Mouse (Mus musculus): ENCODE measurements at regions not wholly inside any gene's neighbourhood (a gene's known extent, or its start where the extent isn't known, plus 50 kb on each side); places are given as distances from the start of the nearest gene placed in this dataset.

GRCm38 (mm10) chr9:31794911-31795310 lies 118.4 kb downstream of the Barx2 start:
- H3K79me2 ChIP-seq (ENCODE audit: control insufficient read depth, insufficient read depth, low read length, poor library complexity): no peaks in the 10 kb centered on the region
- H3K27ac ChIP-seq (ENCODE audit: control insufficient read depth, low read depth, low read length): no peak overlapping the region
- H3K4me1 ChIP-seq (ENCODE audit: control insufficient read depth in 1 of 2, insufficient read depth in 2 of 2, low read length in 2 of 2): no peaks in the 10 kb centered on the region
- H3K9ac ChIP-seq (ENCODE audit: control insufficient read depth, low read depth, low read length, poor library complexity, severe bottlenecking): no peak overlapping the region
- no peaks in the 10 kb centered on the region for H3K9me3 ChIP-seq (replicated peaks; ENCODE audit: insufficient read depth, low read length)
- TF ChIP-seq CHD2 (IDR thresholded peaks at IDR 0.05; ENCODE audit: low read length): no peak
- TF ChIP-seq TAL1 (IDR thresholded peaks at IDR 0.05; ENCODE audit: low read length): no peak
- no peak for TF ChIP-seq CTCF (IDR thresholded peaks at IDR 0.05 in 2 of 3, conservative IDR thresholded peaks at IDR 0.05 in 1 of 3; ENCODE audit: control insufficient read depth in 1 of 3, insufficient read depth in 1 of 3, low read depth in 2 of 3, low read length in 3 of 3, poor library complexity in 1 of 3, severe bottlenecking in 1 of 3)
- no peak for TF ChIP-seq MAX (IDR thresholded peaks at IDR 0.05; ENCODE audit: low read length)
- no peak for TF ChIP-seq POLR2A (IDR thresholded peaks at IDR 0.05; ENCODE audit: control insufficient read depth in 1 of 2, insufficient read depth in 1 of 2, low read depth in 1 of 2, low read length in 2 of 2, poor library complexity in 1 of 2)
- H3K4me3 ChIP-seq (ENCODE audit: control insufficient read depth in 1 of 2, insufficient read depth in 1 of 2, low read depth in 2 of 2, low read length in 2 of 2): no peak overlapping the region
- H3K36me3 ChIP-seq (ENCODE audit: control insufficient read depth in 1 of 2, insufficient read depth in 2 of 2, low read length in 2 of 2): no peaks in the 10 kb centered on the region
- no peaks in the 10 kb centered on the region for H3K27me3 ChIP-seq (ENCODE audit: control insufficient read depth in 1 of 2, insufficient read depth in 2 of 2, low read length in 2 of 2)
- DNase-seq (ENCODE audit: low read depth, low spot score): no peak

GRCm38 (mm10) chr9:31775956-31776355 lies 137.3 kb downstream of the Barx2 start:
- no peak for DNase-seq (ENCODE audit: low read depth, low spot score)

GRCm38 (mm10) chr9:31765401-31765800 lies 147.9 kb downstream of the Barx2 start:
- DNase-seq (ENCODE audit: low read depth, low spot score): no peak
- no peak overlapping the region for H3K9ac ChIP-seq (ENCODE audit: control insufficient read depth, low read depth, low read length, poor library complexity, severe bottlenecking)
- TF ChIP-seq ETS1 (IDR thresholded peaks at IDR 0.05; ENCODE audit: low read depth, low read length) (no peak), E2F4 (IDR thresholded peaks at IDR 0.05; ENCODE audit: borderline replicate concordance, low read depth, low read length) (no peak), POLR2AphosphoS5 (IDR thresholded peaks at IDR 0.05; ENCODE audit: borderline replicate concordance, low read depth, low read length) (no peak), ZC3H11A (IDR thresholded peaks at IDR 0.05; ENCODE audit: low read depth, low read length) (no peak), GATA1 (IDR thresholded peaks at IDR 0.05; ENCODE audit: low read depth, low read length) (no peak), SIN3A (IDR thresholded peaks at IDR 0.05; ENCODE audit: low read length) (no peak), KAT2A (conservative IDR thresholded peaks at IDR 0.05; ENCODE audit: low read depth, low read length) (no peak), POLR2A (IDR thresholded peaks at IDR 0.05; ENCODE audit: control insufficient read depth in 1 of 2, insufficient read depth in 1 of 2, low read depth in 1 of 2, low read length in 2 of 2, poor library complexity in 1 of 2) (no peak), TCF12 (IDR thresholded peaks at IDR 0.05; ENCODE audit: low read depth, low read length) (no peak), NRF1 (IDR thresholded peaks at IDR 0.05; ENCODE audit: insufficient read depth, low read depth, low read length, poor library complexity, severe bottlenecking) (no peak), HCFC1 (IDR thresholded peaks at IDR 0.05; ENCODE audit: low read depth, low read length) (no peak), CTCF (IDR thresholded peaks at IDR 0.05 in 2 of 3, conservative IDR thresholded peaks at IDR 0.05 in 1 of 3; ENCODE audit: control insufficient read depth in 1 of 3, insufficient read depth in 1 of 3, low read depth in 2 of 3, low read length in 3 of 3, poor library complexity in 1 of 3, severe bottlenecking in 1 of 3) (no peak), JUND (IDR thresholded peaks at IDR 0.05; ENCODE audit: low read depth, low read length) (no peak), ZMIZ1 (IDR thresholded peaks at IDR 0.05; ENCODE audit: low read depth, low read length) (no peak), POLR2AphosphoS2 (IDR thresholded peaks at IDR 0.05; ENCODE audit: low read length) (no peak), MYB (IDR thresholded peaks at IDR 0.05; ENCODE audit: low read depth, low read length) (no peak), USF2 (IDR thresholded peaks at IDR 0.05; ENCODE audit: borderline replicate concordance in 1 of 2, insufficient read depth in 1 of 2, low read depth in 1 of 2, low read length in 2 of 2) (no peak)

More at GRCm38 (mm10) chr9:31775956-31776355, 137.3 kb downstream of the Barx2 start:
- Histone ChIP-seq H3K79me2 (ENCODE audit: control insufficient read depth, insufficient read depth, low read length, poor library complexity) (no peaks in the 10 kb centered on the region), H3K9me3 (replicated peaks; ENCODE audit: insufficient read depth, low read length) (no peaks in the 10 kb centered on the region), H3K4me3 (ENCODE audit: control insufficient read depth in 1 of 2, insufficient read depth in 1 of 2, low read depth in 2 of 2, low read length in 2 of 2) (no peak overlapping the region), H3K27me3 (ENCODE audit: control insufficient read depth in 1 of 2, insufficient read depth in 2 of 2, low read length in 2 of 2) (no peaks in the 10 kb centered on the region), H3K27ac (ENCODE audit: control insufficient read depth, low read depth, low read length) (no peak overlapping the region), H3K4me1 (ENCODE audit: control insufficient read depth in 1 of 2, insufficient read depth in 2 of 2, low read length in 2 of 2) (no peaks in the 10 kb centered on the region), H3K9ac (ENCODE audit: control insufficient read depth, low read depth, low read length, poor library complexity, severe bottlenecking) (no peak overlapping the region), H3K36me3 (ENCODE audit: control insufficient read depth in 1 of 2, insufficient read depth in 2 of 2, low read length in 2 of 2) (no peaks in the 10 kb centered on the region)
- no peak for TF ChIP-seq UBTF (IDR thresholded peaks at IDR 0.05; ENCODE audit: borderline replicate concordance, insufficient read depth, low read depth, low read length)
- TF ChIP-seq TCF12 (IDR thresholded peaks at IDR 0.05; ENCODE audit: low read depth, low read length): no peak
- TF ChIP-seq MXI1 (IDR thresholded peaks at IDR 0.05; ENCODE audit: low read depth, low read length): no peak
- no peak for TF ChIP-seq MYB (IDR thresholded peaks at IDR 0.05; ENCODE audit: low read depth, low read length)
- no peak for TF ChIP-seq MYC (IDR thresholded peaks at IDR 0.05; ENCODE audit: low read depth, low read length)
- no peak for TF ChIP-seq ETS1 (IDR thresholded peaks at IDR 0.05; ENCODE audit: low read depth, low read length)
- TF ChIP-seq NELFE (IDR thresholded peaks at IDR 0.05; ENCODE audit: low read depth, low read length): no peak
- no peak for TF ChIP-seq USF1 (IDR thresholded peaks at IDR 0.05; ENCODE audit: low read depth, low read length)
- TF ChIP-seq ZNF384 (IDR thresholded peaks at IDR 0.05; ENCODE audit: low read depth, low read length): no peak
- no peak for TF ChIP-seq TBP (IDR thresholded peaks at IDR 0.05; ENCODE audit: low read depth, low read length)
- no peak for TF ChIP-seq RCOR1 (IDR thresholded peaks at IDR 0.05; ENCODE audit: low read depth, low read length)
- no peak for TF ChIP-seq TAL1 (IDR thresholded peaks at IDR 0.05; ENCODE audit: low read length)
- TF ChIP-seq BHLHE40 (IDR thresholded peaks at IDR 0.05; ENCODE audit: borderline replicate concordance, low read depth, low read length): no peak
- TF ChIP-seq POLR2A (IDR thresholded peaks at IDR 0.05; ENCODE audit: control insufficient read depth in 1 of 2, insufficient read depth in 1 of 2, low read depth in 1 of 2, low read length in 2 of 2, poor library complexity in 1 of 2): no peak
- TF ChIP-seq MAX (IDR thresholded peaks at IDR 0.05; ENCODE audit: low read length): no peak
- TF ChIP-seq KAT2A (conservative IDR thresholded peaks at IDR 0.05; ENCODE audit: low read depth, low read length): no peak

More at GRCm38 (mm10) chr9:31765401-31765800, 147.9 kb downstream of the Barx2 start:
- no peaks in the 10 kb centered on the region for H3K36me3 ChIP-seq (ENCODE audit: control insufficient read depth in 1 of 2, insufficient read depth in 2 of 2, low read length in 2 of 2)
- H3K27me3 ChIP-seq (ENCODE audit: control insufficient read depth in 1 of 2, insufficient read depth in 2 of 2, low read length in 2 of 2): no peaks in the 10 kb centered on the region
- H3K27ac ChIP-seq (ENCODE audit: control insufficient read depth, low read depth, low read length): no peak overlapping the region
- H3K4me3 ChIP-seq (ENCODE audit: control insufficient read depth in 1 of 2, insufficient read depth in 1 of 2, low read depth in 2 of 2, low read length in 2 of 2): no peak overlapping the region
- H3K4me1 ChIP-seq (ENCODE audit: control insufficient read depth in 1 of 2, insufficient read depth in 2 of 2, low read length in 2 of 2): no peaks in the 10 kb centered on the region
- no peaks in the 10 kb centered on the region for H3K9me3 ChIP-seq (replicated peaks; ENCODE audit: insufficient read depth, low read length)
- H3K79me2 ChIP-seq (ENCODE audit: control insufficient read depth, insufficient read depth, low read length, poor library complexity): no peaks in the 10 kb centered on the region

All from MEL (cell line).